Mouse (Mus musculus) midbrain, postnatal 0 days (tissue): ENCODE data around the gene Pcsk5. TPM values are rescaled to one million over a fixed set of nuclear protein-coding genes. Genes with fewer than 3 reads are reported as not detected.

Source experiments
- ATAC-seq: fragments of 200-750 bp; cut with Nextera tagmentation; 2 replicates; pipeline ENCODE4 v1.8.0; 2017; ENCODE audit warnings: moderate number of reproducible peaks, mild to moderate bottlenecking, moderate TSS enrichment, moderate library complexity; ENCODE audit not compliant: low FRiP score
- DNase-seq: peaks from one replicate; pipeline ENCODE4 v3.0.0-alpha.2; 2015; ENCODE audit warnings: low spot score
- H3K27ac ChIP-seq: fragments of 300-500 bp; sonication (generic); 2 replicates; pipeline ENCODE4 v1.5.1; 2014; ENCODE audit warnings: low read depth, mild to moderate bottlenecking, low read length, mixed read lengths
- H3K27me3 ChIP-seq: fragments of 300-500 bp; sonication (generic); 2 replicates; pipeline ENCODE4 v1.6.1; 2014; ENCODE audit warnings: low read length, control low read depth, mixed read lengths; ENCODE audit not compliant: insufficient read depth
- H3K36me3 ChIP-seq: fragments of 300-500 bp; sonication (generic); 2 replicates; pipeline ENCODE4 v1.6.1; 2014; ENCODE audit warnings: low read length, control low read depth, mixed read lengths; ENCODE audit not compliant: insufficient read depth
- H3K4me1 ChIP-seq: fragments of 300-500 bp; sonication (generic); 2 replicates; pipeline ENCODE4 v1.6.1; 2014; ENCODE audit warnings: mild to moderate bottlenecking, control low read depth, antibody characterized with exemption, low read length, mixed read lengths; ENCODE audit not compliant: insufficient read depth
- H3K4me2 ChIP-seq: fragments of 300-500 bp; sonication (generic); 2 replicates; pipeline ENCODE4 v1.6.1; 2014; ENCODE audit warnings: low read depth, mild to moderate bottlenecking, low read length, mixed read lengths; ENCODE audit not compliant: poor library complexity, severe bottlenecking
- H3K4me3 ChIP-seq: fragments of 300-500 bp; sonication (generic); 2 replicates; pipeline ENCODE4 v1.5.1; 2014; ENCODE audit warnings: low read depth, mild to moderate bottlenecking, low read length, moderate library complexity
- H3K9ac ChIP-seq: fragments of 300-500 bp; sonication (generic); replicated peaks from 2 replicates; pipeline ENCODE4 v1.6.1; 2014; ENCODE audit warnings: mild to moderate bottlenecking, low read length, moderate library complexity, mixed read lengths; ENCODE audit not compliant: poor library complexity, severe bottlenecking
- H3K9me3 ChIP-seq: fragments of 300-500 bp; sonication (generic); 2 replicates; pipeline ENCODE4 v1.6.1; 2016; ENCODE audit warnings: low read length, control low read depth
- CTCF ChIP-seq: IDR thresholded peaks from 2 replicates; pipeline ENCODE4 v1.5.1; 2016; ENCODE audit warnings: antibody characterized with exemption, mild to moderate bottlenecking
- WGBS: fragments of 180-500 bp; shearing (Covaris S2); extraction: QIAGEN DNeasy Blood & Tissue Kit; methylation state at CpG from one replicate; pipeline ENCODE4 v1.1.7; 2014; 5-methylcytosine and 5-hydroxymethylcytosine counted together
- polyA plus RNA-seq: library from polyadenylated mRNA; unstranded; fragments of >200 nt; fragmentation: Nextera tagmentation; extraction: Ambion mirVana; gene quantifications from 2 replicates; pipeline ENCODE4 v1.2.1, GENCODE M21; 2015
- total RNA-seq: library from RNA; depleted of rRNA; stranded (reverse); fragments of >200 nt; gene quantifications from 2 replicates; pipeline ENCODE4 v1.2.3, GENCODE M21; 2014

Gene Pcsk5
- total and polyA plus RNA-seq, 2 experiments from 2014 or later: 8.8 TPM

GRCm38 (mm10) chr19:17436651-17437050 lies 400.8 kb downstream of the Pcsk5 start:
- ATAC-seq (no peak), DNase-seq (no peak)
- Histone ChIP-seq H3K27me3 (no peaks in the 10 kb centered on the region), H3K4me3 (no peak overlapping the region), H3K9me3 (no peaks in the 10 kb centered on the region), H3K9ac (no peak overlapping the region), H3K36me3 (no peaks in the 10 kb centered on the region), H3K27ac (no peak overlapping the region), H3K4me1 (no peaks in the 10 kb centered on the region), H3K4me2 (no peak overlapping the region)
- WGBS: 89% methylated on average over 1 of the region's 1 CpGs
- no peak for TF ChIP-seq CTCF

GRCm38 (mm10) chr19:17428561-17428914 lies 408.9 kb downstream of the Pcsk5 start:
- Histone ChIP-seq H3K4me3 (no peak overlapping the region), H3K9me3 (no peaks in the 10 kb centered on the region), H3K4me1 (no peaks in the 10 kb centered on the region), H3K9ac (no peak overlapping the region), H3K4me2 (no peak overlapping the region), H3K27ac (no peak overlapping the region), H3K36me3 (no peaks in the 10 kb centered on the region), H3K27me3 (no peaks in the 10 kb centered on the region)
- TF ChIP-seq CTCF: no peak
- DNase-seq (no peak), ATAC-seq (no peak)
- WGBS: 84% methylated on average over 2 of the region's 2 CpGs

DNA sequence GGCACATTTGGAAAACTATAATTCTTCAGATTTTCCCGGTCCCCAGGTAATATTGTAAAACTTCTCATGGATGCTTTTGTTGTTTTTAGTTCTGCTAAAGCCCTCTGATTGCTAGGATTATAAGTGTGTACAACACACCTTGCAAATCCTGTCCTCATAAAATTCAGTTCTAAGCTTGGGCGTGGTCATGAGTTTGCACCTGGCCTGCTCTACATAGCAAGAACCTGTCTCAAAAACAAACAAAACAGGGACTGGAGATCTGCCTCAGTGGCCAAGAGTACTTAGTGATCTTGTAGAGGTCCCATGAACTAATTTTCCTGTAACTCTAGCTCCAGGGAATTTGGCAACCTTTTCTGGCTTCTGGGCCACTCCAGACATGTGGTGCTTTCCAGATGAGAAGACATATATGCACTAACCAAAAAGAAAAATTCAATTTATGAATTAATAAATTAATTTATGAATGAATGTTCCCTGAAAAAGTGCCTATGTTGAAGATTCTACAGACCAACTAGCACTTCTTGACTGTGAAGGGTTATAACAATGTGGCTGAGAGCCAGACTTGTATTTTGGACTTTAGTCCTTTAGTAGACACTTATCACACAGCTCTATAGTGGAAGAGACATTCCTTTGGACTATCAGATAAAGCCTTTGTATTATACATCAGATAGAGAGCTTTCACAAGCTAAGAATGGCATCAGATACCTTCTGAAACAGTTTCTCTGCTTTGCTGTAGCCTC lies 409.4 kb downstream of the Pcsk5 start:
- no peaks in the 10 kb centered on the region for H3K27me3 ChIP-seq
- no peak overlapping the region for H3K4me2 ChIP-seq
- DNase-seq: no peak
- no peak overlapping the region for H3K27ac ChIP-seq
- no peaks in the 10 kb centered on the region for H3K9me3 ChIP-seq
- no peaks in the 10 kb centered on the region for H3K4me1 ChIP-seq
- H3K4me3 ChIP-seq: no peak overlapping the region
- ATAC-seq: no peak
- H3K9ac ChIP-seq: no peak overlapping the region
- whole genome bisulfite sequencing: 89% methylated on average over 2 of the region's 2 CpGs
- no peaks in the 10 kb centered on the region for H3K36me3 ChIP-seq
- no peak for TF ChIP-seq CTCF

DNA sequence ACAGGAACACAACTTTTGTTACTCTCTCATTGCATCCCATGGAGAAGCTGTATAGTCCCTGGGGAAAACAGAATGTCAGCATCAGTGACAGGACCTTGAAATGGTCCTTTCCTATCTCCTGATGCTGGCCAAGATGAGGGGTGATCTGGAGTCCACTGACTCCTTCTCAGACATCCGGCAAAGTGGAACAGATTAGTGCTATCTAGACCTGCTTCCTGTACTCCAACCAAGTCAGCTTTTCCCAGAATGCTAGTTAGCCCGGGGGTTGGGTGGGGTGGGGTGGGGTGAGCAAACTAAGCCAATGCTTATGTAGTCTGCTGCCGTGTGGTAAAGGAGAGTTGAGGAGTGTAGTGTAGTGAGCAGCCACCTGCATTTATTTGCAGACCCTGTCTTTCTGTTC lies 414.1 kb downstream of the Pcsk5 start:
- Histone ChIP-seq H3K27ac (no peak overlapping the region), H3K27me3 (no peaks in the 10 kb centered on the region), H3K4me3 (no peak overlapping the region), H3K36me3 (no peaks in the 10 kb centered on the region), H3K9me3 (no peaks in the 10 kb centered on the region), H3K4me1 (no peaks in the 10 kb centered on the region), H3K4me2 (no peak overlapping the region), H3K9ac (no peak overlapping the region)
- WGBS: 83% methylated on average over 3 of the region's 3 CpGs
- DNase-seq (no peak), ATAC-seq (no peak)
- no peak for TF ChIP-seq CTCF

- WGBS: 79% methylated on average over 1 of the region's 1 CpGs
- Histone ChIP-seq H3K27ac (no peak overlapping the region), H3K36me3 (no peaks in the 10 kb centered on the region), H3K4me3 (no peak overlapping the region), H3K27me3 (no peaks in the 10 kb centered on the region), H3K4me1 (no peaks in the 10 kb centered on the region), H3K9me3 (no peaks in the 10 kb centered on the region), H3K4me2 (no peak overlapping the region), H3K9ac (no peak overlapping the region)
- DNase-seq (no peak), ATAC-seq (no peak)
- no peak for TF ChIP-seq CTCF
Observed at GRCm38 (mm10) chr19:17417855-17418254, 419.6 kb downstream of the Pcsk5 start.

GRCm38 (mm10) chr19:17412915-17413459 lies 424.4 kb downstream of the Pcsk5 start:
- WGBS: 57% methylated on average over 4 of the region's 4 CpGs
- Histone ChIP-seq H3K36me3 (no peaks in the 10 kb centered on the region), H3K4me3 (no peak overlapping the region), H3K4me1 (no peaks in the 10 kb centered on the region), H3K9me3 (no peaks in the 10 kb centered on the region), H3K27ac (no peak overlapping the region), H3K4me2 (no peak overlapping the region), H3K27me3 (no peaks in the 10 kb centered on the region), H3K9ac (no peak overlapping the region)
- DNase-seq (no peak), ATAC-seq (no peak)
- no peak for TF ChIP-seq CTCF
